Mouse (Mus musculus) spleen, adult 2 months (tissue): ENCODE measurements around the gene Hdgfl3. TPM values are rescaled to one million over a fixed set of nuclear protein-coding genes. Genes with fewer than 3 reads are reported as not detected.

ENCODE experiments used
- DNase-seq, 2 experiments: peaks; one replicate each; pipeline versions ENCODE4 v3.0.0 to v3.0.0-alpha.2; 2012 to 2021; ENCODE audit warnings: low spot score in 2 of 2, low read depth in 1 of 2
- H3K27ac ChIP-seq: fragments of 200-500 bp; 2 replicates; pipeline ENCODE4 v1.5.1; 2012; ENCODE audit warnings: low read length, inconsistent platforms; ENCODE audit not compliant: insufficient read depth
- H3K27me3 ChIP-seq: fragments of 200-500 bp; 2 replicates; pipeline ENCODE4 v1.6.1; 2012; ENCODE audit warnings: mild to moderate bottlenecking, moderate library complexity, low read length, inconsistent platforms; ENCODE audit not compliant: control insufficient read depth, insufficient read depth
- H3K36me3 ChIP-seq: fragments of 200-500 bp; 2 replicates; pipeline ENCODE4 v1.6.1; 2012; ENCODE audit warnings: mild to moderate bottlenecking, low read length, inconsistent platforms; ENCODE audit not compliant: control insufficient read depth, insufficient read depth
- H3K4me1 ChIP-seq: fragments of 200-500 bp; 2 replicates; pipeline ENCODE4 v1.6.1; 2011; ENCODE audit warnings: inconsistent platforms; ENCODE audit not compliant: control insufficient read depth, insufficient read depth, insufficient read length
- H3K4me3 ChIP-seq: fragments of 200-500 bp; 2 replicates; pipeline ENCODE4 v1.5.1; 2011; ENCODE audit warnings: mild to moderate bottlenecking, inconsistent platforms; ENCODE audit not compliant: insufficient read depth, insufficient read length; ENCODE audit errors: extremely low read depth
- CTCF ChIP-seq: fragments of 200-500 bp; IDR thresholded peaks from 2 replicates; pipeline ENCODE4 v1.5.1; 2011; ENCODE audit warnings: mild to moderate bottlenecking, inconsistent platforms; ENCODE audit not compliant: insufficient read depth, insufficient read length, insufficient replicate concordance; ENCODE audit errors: extremely low read depth
- POLR2A ChIP-seq: fragments of 200-500 bp; IDR thresholded peaks from 2 replicates; pipeline ENCODE4 v1.6.1; 2011; ENCODE audit warnings: low read depth, low read length, inconsistent platforms
- WGBS: fragments of 180-500 bp; shearing (Covaris S2); methylation state at CpG from one replicate; pipeline ENCODE4 v1.1.7; 2018; 5-methylcytosine and 5-hydroxymethylcytosine counted together
- polyA plus RNA-seq: library from polyadenylated mRNA; depleted of rRNA; stranded (reverse); fragments of >200 nt; gene quantifications from 2 replicates; pipeline ENCODE4 v1.2.3, GENCODE M21; 2012

Hdgfl3 gene
- polyA plus RNA-seq, 1 experiment = 1.2 TPM

GRCm38 (mm10) chr7:81904094-81904493 lies 30.2 kb downstream of the Hdgfl3 start:
- 78% methylated on average over 4 of the region's 4 CpGs for WGBS
- Histone ChIP-seq H3K4me1 (no peaks in the 10 kb centered on the region), H3K4me3 (no peak overlapping the region), H3K27ac (no peak overlapping the region), H3K27me3 (no peaks in the 10 kb centered on the region), H3K36me3 (no peaks in the 10 kb centered on the region)
- no peak for DNase-seq
- no peak for TF ChIP-seq CTCF
- no peak for TF ChIP-seq POLR2A

- no peaks in the 10 kb centered on the region for H3K4me1 ChIP-seq
- WGBS = 76% methylated on average over 11 of the region's 11 CpGs
- H3K4me3 ChIP-seq = no peak overlapping the region
- no peaks in the 10 kb centered on the region for H3K36me3 ChIP-seq
- TF ChIP-seq POLR2A (no peak), CTCF (no peak)
- H3K27me3 ChIP-seq = no peaks in the 10 kb centered on the region
- no peak overlapping the region for H3K27ac ChIP-seq
- no peak for DNase-seq
These were observed 34.9 kb downstream of the Hdgfl3 start for GRCm38 (mm10) chr7:81899361-81899760.

GRCm38 (mm10) chr7:81885128-81885527 lies 49.1 kb downstream of the Hdgfl3 start:
- no peak for DNase-seq
- no peaks in the 10 kb centered on the region for H3K27me3 ChIP-seq
- H3K27ac ChIP-seq = no peak overlapping the region
- TF ChIP-seq CTCF (no peak), POLR2A (no peak)
- 94% methylated on average over 4 of the region's 4 CpGs for WGBS
- peaks cover 3% of the 10 kb centered on the region; the same call in 1 of the 2 replicates for H3K4me1 ChIP-seq
- H3K4me3 ChIP-seq = no peak overlapping the region
- peaks cover 8% of the 10 kb centered on the region for H3K36me3 ChIP-seq

- no peak for DNase-seq
- Histone ChIP-seq H3K27me3 (no peaks in the 10 kb centered on the region), H3K4me3 (no peak overlapping the region), H3K4me1 (peaks cover 3% of the 10 kb centered on the region; the same call in 1 of the 2 replicates), H3K36me3 (peaks cover 9% of the 10 kb centered on the region), H3K27ac (peak overlapping the region; percentile 23; the same call in 1 of the 2 replicates)
- WGBS = 75% methylated on average over 3 of the region's 3 CpGs
- no peak for TF ChIP-seq CTCF
These were observed 52.7 kb downstream of the Hdgfl3 start for GRCm38 (mm10) chr7:81881600-81881999.

- peaks cover 11% of the 10 kb centered on the region for H3K36me3 ChIP-seq
- H3K27ac ChIP-seq = no peak overlapping the region
- peaks cover 3% of the 10 kb centered on the region; the same call in 1 of the 2 replicates for H3K4me1 ChIP-seq
- 38% methylated on average over 4 of the region's 4 CpGs for WGBS
- peak in 1 of 2 experiments; percentile 54 for DNase-seq
- no peaks in the 10 kb centered on the region for H3K27me3 ChIP-seq
- TF ChIP-seq POLR2A (no peak), CTCF (no peak)
- no peak overlapping the region for H3K4me3 ChIP-seq
These were observed 53.5 kb downstream of the Hdgfl3 start for GRCm38 (mm10) chr7:81880797-81881196.

- WGBS = 85% methylated on average over 5 of the region's 5 CpGs
- no peak for DNase-seq
- TF ChIP-seq POLR2A (no peak), CTCF (no peak)
These were observed 54.0 kb downstream of the Hdgfl3 start for GRCm38 (mm10) chr7:81880286-81880685.

GRCm38 (mm10) chr7:81875372-81875771 lies 58.9 kb downstream of the Hdgfl3 start:
- no peak overlapping the region for H3K27ac ChIP-seq
- peaks cover 15% of the 10 kb centered on the region for H3K36me3 ChIP-seq
- TF ChIP-seq POLR2A = no peak
- no peaks in the 10 kb centered on the region for H3K27me3 ChIP-seq
- WGBS = 83% methylated on average over 9 of the region's 9 CpGs
- peaks cover 2% of the 10 kb centered on the region; the same call in 1 of the 2 replicates for H3K4me1 ChIP-seq
- no peak for DNase-seq
- no peak overlapping the region for H3K4me3 ChIP-seq

More at GRCm38 (mm10) chr7:81880286-81880685, 54.0 kb downstream of the Hdgfl3 start:
- H3K36me3 ChIP-seq = peaks cover 11% of the 10 kb centered on the region
- no peaks in the 10 kb centered on the region for H3K27me3 ChIP-seq
- H3K27ac ChIP-seq = peak overlapping the region; percentile 16
- H3K4me3 ChIP-seq = no peak overlapping the region
- peaks cover 3% of the 10 kb centered on the region; the same call in 1 of the 2 replicates for H3K4me1 ChIP-seq
